Mouse (Mus musculus) MEL (cell line): Measurements from ENCODE around the gene Zfp653.

Source experiments
- CHD1 ChIP-seq: IDR thresholded peaks from 2 replicates; pipeline ENCODE4 v1.6.1; 2012; ENCODE audit warnings: low read depth, mild to moderate bottlenecking, inconsistent platforms, low read length, improper control_type of control experiment
- CTCF ChIP-seq, 3 experiments: IDR thresholded peaks in 2 of 3; conservative IDR thresholded peaks in 1 of 3; 2 replicates each; pipeline ENCODE4 v1.5.1; 2011 to 2012; ENCODE audit warnings: low read length in 3 of 3, low read depth in 2 of 3, mild to moderate bottlenecking in 2 of 3, improper control_type of control experiment in 1 of 3, inconsistent platforms in 1 of 3, mixed read lengths in 1 of 3, moderate library complexity in 1 of 3; ENCODE audit not compliant: control insufficient read depth in 1 of 3, insufficient read depth in 1 of 3, poor library complexity in 1 of 3, severe bottlenecking in 1 of 3
- KAT2A ChIP-seq: conservative IDR thresholded peaks from 2 replicates; pipeline ENCODE4 v1.6.1; 2012; ENCODE audit warnings: low read depth, low read length, improper control_type of control experiment, inconsistent platforms
- MAFK ChIP-seq: IDR thresholded peaks from 2 replicates; pipeline ENCODE4 v1.6.1; 2011; ENCODE audit warnings: low read depth, mild to moderate bottlenecking, low read length, improper control_type of control experiment, borderline replicate concordance
- UBTF ChIP-seq: IDR thresholded peaks from 2 replicates; pipeline ENCODE4 v1.6.1; 2012; ENCODE audit warnings: low read depth, mild to moderate bottlenecking, inconsistent platforms, low read length, improper control_type of control experiment, moderate library complexity, borderline replicate concordance; ENCODE audit not compliant: insufficient read depth
- ZNF384 ChIP-seq: IDR thresholded peaks from 2 replicates; pipeline ENCODE4 v1.6.1; 2012; ENCODE audit warnings: low read depth, mild to moderate bottlenecking, inconsistent platforms, low read length, improper control_type of control experiment

DNA sequence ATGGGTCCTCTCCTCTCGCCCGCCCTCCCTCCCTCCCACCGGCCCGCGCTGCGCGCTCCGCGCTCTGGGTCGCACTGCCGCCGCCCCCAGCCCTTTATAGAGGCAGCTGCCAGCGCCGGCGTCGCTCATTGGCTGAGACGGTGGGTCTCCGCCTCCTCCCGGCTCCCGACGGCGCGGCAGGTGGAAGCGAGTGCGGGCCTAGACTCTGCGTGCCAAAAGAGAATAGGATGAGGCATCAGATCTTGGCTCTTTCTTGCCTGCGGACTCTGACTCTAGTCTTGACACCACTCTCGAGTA, 19.3 kb downstream of the Zfp653 start, which contains the start of gene Elavl3:
- TF ChIP-seq ZNF384 (no peak), UBTF (no peak), CHD1 (no peak), CTCF (IDR thresholded peaks at IDR 0.05 in 2 of 3, conservative IDR thresholded peaks at IDR 0.05 in 1 of 3; ENCODE audit: control insufficient read depth in 1 of 3, insufficient read depth in 1 of 3, low read depth in 2 of 3, low read length in 3 of 3, poor library complexity in 1 of 3, severe bottlenecking in 1 of 3) (no peak), MAFK (no peak), KAT2A (no peak)
